Mouse (Mus musculus): ENCODE results near the gene Rnf167.

Gene Rnf167

GRCm38 (mm10) chr11:70637764-70638163 is 9.3 kb upstream of the Rnf167 start:
- DNase-seq (ENCODE audit: low read depth in 1 of 2, low spot score in 2 of 2): no peak

GRCm38 (mm10) chr11:70638293-70638692 is 8.7 kb upstream of the Rnf167 start:
- no peak for DNase-seq (ENCODE audit: low read depth in 1 of 2, low spot score in 2 of 2)

GRCm38 (mm10) chr11:70638714-70639278 is 8.2 kb upstream of the Rnf167 start, which contains the start of gene Gp1ba:
Gene Gp1ba, plus strand, starts transcription at chr11:70639122.
- DNase-seq (ENCODE audit: low read depth in 1 of 2, low spot score in 2 of 2): no peak

GRCm38 (mm10) chr11:70639976-70640375 is 7.1 kb upstream of the Rnf167 start:
- DNase-seq (ENCODE audit: low read depth in 1 of 2, low spot score in 2 of 2): no peak

GRCm38 (mm10) chr11:70641241-70641640 is 5.8 kb upstream of the Rnf167 start:
- no peak for DNase-seq (ENCODE audit: low read depth in 1 of 2, low spot score in 2 of 2)

GRCm38 (mm10) chr11:70643051-70643450 is 4.0 kb upstream of the Rnf167 start:
- no peak for DNase-seq (ENCODE audit: low read depth in 1 of 2, low spot score in 2 of 2)

GRCm38 (mm10) chr11:70644564-70645103 is 2.4 kb upstream of the Rnf167 start:
- no peak for DNase-seq (ENCODE audit: low read depth in 1 of 2, low spot score in 2 of 2)

GRCm38 (mm10) chr11:70645461-70646258 is 1.4 kb upstream of the Rnf167 start:
- DNase-seq (ENCODE audit: low read depth in 1 of 2, low spot score in 2 of 2): no peak

- DNase-seq (ENCODE audit: low read depth in 1 of 2, low spot score in 2 of 2): no peak
Observed at GRCm38 (mm10) chr11:70646259-70646555, 828 bp upstream of the Rnf167 start.

- DNase-seq (ENCODE audit: low read depth in 1 of 2, low spot score in 2 of 2): no peak
Observed at GRCm38 (mm10) chr11:70647716-70648420, 833 bp downstream of the Rnf167 start.

- DNase-seq (ENCODE audit: low read depth in 1 of 2, low spot score in 2 of 2): no peak
Observed at GRCm38 (mm10) chr11:70648512-70648911, 1.5 kb downstream of the Rnf167 start.

GRCm38 (mm10) chr11:70649185-70649734 is 2.2 kb downstream of the Rnf167 start:
- DNase-seq (ENCODE audit: low read depth in 1 of 2, low spot score in 2 of 2): no peak

GRCm38 (mm10) chr11:70650322-70651175 is 3.5 kb downstream of the Rnf167 start:
- DNase-seq (ENCODE audit: low read depth in 1 of 2, low spot score in 2 of 2): no peak

GRCm38 (mm10) chr11:70651391-70651790 is 4.4 kb downstream of the Rnf167 start:
- DNase-seq (ENCODE audit: low read depth in 1 of 2, low spot score in 2 of 2): no peak

GRCm38 (mm10) chr11:70652029-70652883 is 5.2 kb downstream of the Rnf167 start:
- DNase-seq (ENCODE audit: low read depth in 1 of 2, low spot score in 2 of 2): no peak

GRCm38 (mm10) chr11:70652884-70653344 is 5.9 kb downstream of the Rnf167 start:
- no peak for DNase-seq (ENCODE audit: low read depth in 1 of 2, low spot score in 2 of 2)

- DNase-seq (ENCODE audit: low read depth in 1 of 2, low spot score in 2 of 2): no peak
Observed at GRCm38 (mm10) chr11:70653345-70654197, 6.5 kb downstream of the Rnf167 start.

- no peak for DNase-seq (ENCODE audit: low read depth in 1 of 2, low spot score in 2 of 2)
Observed at GRCm38 (mm10) chr11:70654198-70654922, 7.3 kb downstream of the Rnf167 start, which contains the start of gene Pfn1. Gene Pfn1, minus strand, starts transcription at chr11:70654644.

All from monocyte, adult 2 months (primary cell).